Mouse (Mus musculus) heart, adult 9 months (tissue): ENCODE measurements around the gene 2310061I04Rik.
"Not testable (repeated sequence)": the region's sequence is repeated elsewhere in the genome, so short reads cannot be mapped to it uniquely, and the experiment has no call there.

Experiments
- DNase-seq, 2 experiments: peaks; one replicate each; pipeline ENCODE4 v3.0.0; 2022; ENCODE audit warnings: low spot score in 2 of 2

The 2310061I04Rik gene

DNA sequence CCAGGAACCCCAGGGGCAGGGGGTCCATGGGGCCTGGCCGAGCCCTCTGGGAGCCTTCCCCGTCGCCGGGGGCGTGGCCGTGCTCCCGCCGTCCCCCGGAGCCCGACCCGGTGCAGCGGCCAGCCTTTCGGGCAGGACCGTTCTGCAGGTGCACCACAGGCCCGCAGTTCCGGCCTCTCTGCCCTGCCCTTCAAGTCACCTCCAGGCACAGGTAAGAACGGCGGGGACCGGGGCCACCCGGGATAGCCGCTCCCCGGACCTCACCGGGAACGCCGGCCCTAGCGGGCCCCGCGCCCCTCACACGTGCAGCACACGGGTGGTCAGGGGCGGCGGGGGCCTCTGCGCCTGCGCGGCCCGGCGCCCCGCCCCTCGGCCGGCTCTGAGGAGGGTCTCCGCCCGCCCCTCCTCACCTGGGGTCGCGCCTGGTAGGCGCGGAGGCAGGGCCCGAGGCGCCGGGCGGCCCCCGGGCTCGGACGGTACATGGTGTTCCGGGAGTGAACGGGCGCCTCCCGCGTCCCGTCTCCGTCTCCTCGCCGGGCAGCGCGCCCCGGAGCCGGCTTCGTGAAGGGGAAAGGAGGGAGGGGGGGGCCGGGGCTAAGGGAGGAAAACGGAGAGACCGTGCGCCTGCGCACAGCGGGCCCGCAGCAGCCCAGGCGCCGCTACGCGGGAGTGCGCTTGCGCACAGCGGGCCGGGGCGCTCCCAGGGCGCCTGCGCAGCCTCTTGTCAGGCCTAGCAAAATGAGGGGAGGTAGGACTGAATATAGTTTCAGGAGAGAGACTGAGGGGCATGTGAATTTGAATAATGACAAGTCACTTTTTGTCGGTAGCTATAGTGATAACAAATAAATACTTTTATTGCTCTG, at the start of gene 2310061I04Rik:
2310061I04Rik (minus strand) TSS at position 651 of the 863 bp plus-strand sequence.
- peak; percentile 92 to 95 for DNase-seq

DNA sequence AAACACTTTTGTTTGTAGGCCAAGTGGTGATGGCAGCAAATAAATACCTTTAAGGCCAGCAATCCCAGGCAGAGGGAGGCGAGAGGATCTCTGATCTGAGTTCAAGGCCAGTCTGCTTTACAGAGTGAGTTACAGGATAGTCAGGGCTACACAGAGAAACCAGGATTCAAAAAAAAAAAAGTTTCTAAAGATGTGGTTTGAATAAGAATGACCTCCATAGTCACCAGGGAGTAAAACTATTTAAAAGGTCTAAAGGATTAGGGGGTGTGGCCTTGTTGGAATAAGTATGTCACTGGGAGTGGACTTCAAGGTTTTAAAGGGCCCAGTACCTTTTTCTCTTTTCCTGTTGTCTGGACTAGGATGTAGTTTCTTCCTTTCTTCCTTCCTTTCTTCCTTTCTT, 42.7 kb upstream of the 2310061I04Rik start:
- no peak for DNase-seq

DNA sequence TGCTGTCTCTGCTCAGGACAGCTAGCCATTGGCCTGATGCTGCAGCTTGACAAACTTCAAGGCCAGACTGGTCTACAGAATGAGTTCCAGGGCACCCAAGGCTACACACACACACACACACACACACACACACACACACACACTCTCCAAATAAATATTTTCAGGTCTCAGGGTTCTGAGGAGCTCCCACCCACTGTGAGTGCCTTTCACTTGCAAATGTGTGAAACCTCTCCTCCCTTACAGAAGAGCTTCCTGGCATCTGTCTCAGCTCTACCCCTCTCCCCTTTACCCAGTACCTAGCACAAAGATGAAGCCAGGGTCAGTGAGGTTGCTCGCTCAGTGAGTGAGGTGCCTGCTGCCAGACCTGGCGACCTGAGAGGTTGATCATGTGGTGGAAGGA, 41.9 kb upstream of the 2310061I04Rik start:
- DNase-seq: no peak

DNA sequence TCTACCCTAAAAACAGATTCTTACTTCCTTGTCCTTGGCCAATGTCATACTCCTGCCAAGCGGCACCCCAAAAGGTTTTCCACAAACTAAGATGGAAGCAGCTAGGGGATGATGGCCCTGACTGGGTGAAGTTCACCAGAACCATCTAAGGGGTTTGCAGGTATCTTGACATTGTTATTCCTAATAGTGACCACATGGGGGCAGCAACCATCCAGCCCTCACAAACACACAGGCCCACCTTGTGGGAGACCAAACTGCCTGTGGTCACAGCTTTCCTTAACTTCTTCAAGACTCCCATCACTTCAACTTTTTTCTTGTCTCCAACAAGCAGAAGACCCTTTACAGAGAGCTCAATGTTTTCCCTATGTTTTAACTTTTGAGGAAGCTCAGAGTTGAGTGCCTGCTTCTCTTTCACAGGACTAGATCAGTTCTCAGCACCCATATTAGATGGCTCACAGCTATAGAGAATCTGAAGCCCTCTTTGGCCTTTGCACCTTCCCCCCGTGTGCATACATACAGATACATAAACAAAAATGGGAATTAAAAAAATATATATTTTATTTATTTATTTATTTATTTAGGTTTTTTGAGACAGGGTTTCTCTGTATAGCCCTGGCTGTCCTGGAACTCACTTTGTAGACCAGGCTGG, 40.6 kb upstream of the 2310061I04Rik start:
- DNase-seq: peak in 1 of 2 experiments; percentile 46

DNA sequence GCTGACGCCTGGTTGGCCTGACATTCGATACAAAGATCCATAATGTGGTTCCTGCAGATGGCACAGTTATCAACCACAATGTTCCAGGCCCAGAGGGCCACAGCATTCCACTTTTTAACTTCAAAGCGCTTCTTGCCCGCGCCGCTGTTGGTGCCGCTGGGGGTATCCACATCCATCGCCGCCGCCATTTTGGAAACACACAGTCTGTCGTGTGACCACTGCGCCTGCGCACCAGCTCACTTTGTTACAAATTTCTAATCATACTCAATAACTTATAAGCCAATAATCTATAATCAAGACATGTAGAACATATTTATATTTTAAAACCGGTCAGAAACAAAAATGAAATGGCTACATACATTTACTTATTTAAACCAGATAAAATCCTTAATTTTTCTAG, 38.5 kb upstream of the 2310061I04Rik start:
- not testable (repeated sequence) for DNase-seq

DNA sequence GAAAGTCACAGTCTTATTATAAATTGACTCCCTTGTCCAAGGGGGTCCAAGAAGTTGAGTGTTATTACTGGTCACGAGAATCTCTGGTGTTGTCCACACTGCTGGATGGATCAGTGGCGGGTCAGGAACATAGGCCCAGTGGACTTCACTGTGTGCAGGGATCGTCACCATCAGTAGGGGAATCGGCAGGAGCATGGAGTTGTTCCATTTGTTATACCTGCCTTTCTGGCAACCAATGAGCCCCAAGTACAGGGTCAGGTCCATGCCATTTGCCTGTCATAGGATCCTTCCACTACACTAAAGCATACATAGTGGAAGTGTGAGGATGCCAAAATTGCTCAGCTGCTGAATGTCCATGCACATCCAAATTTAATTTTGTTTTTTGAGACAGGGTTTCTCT, 35.4 kb upstream of the 2310061I04Rik start:
- no peak for DNase-seq

DNA sequence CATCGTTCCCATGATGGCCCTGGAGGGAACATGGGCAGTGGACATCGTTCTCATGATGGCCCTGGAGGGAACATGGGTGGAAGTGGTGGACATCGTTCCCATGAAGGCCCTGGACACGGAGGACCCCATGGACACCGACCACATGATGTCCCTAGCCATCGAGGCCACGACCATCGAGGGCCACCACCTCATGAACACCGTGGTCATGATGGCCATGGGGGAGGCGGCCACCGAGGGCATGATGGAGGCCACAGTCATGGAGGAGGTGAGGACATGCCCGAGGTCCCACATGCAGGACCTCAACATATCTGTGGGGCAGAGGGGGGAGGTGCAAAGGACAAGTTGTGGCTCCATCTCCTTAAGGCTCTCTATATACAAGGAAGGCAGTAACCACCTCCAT, 33.4 kb upstream of the 2310061I04Rik start:
- no peak for DNase-seq

DNA sequence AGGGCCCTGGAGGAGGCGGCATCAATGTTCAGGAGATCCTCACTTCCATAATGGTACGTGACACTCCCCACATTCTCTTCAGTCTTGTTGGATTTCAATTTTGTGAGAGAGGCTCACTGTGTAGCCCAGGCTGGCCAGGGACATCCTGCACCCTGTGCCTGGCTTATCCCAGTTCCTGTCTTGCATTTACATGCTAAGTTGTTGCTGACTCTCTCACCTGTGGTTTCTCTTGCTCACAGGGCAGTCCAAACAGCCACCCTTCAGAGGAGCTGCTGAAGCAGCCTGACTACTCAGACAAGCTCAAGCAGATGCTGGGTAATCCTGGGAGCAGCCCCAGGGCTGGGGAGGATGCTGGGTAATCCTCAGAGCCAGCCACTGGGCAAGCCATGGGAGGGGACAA, 32.3 kb upstream of the 2310061I04Rik start:
- DNase-seq: no peak

DNA sequence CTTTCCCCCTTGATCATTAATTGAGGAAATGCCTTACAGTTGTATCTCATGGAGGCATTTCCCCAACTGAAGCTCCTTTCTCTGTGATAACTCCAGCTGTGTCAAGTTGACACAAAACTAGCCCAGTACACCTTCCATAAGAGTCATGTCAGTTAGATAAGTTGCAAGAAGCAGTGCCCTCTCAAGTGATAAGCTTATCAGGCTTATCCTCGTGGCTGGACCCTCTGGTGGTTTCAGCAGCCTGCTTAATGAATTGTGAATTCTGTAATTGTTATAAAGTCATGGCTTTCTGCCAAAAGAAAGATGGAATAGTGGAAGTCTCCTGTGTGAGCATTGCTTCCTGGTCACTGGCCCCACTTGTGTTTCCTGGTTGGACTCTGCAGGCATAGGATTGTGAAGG, 30.2 kb upstream of the 2310061I04Rik start:
- no peak for DNase-seq

DNA sequence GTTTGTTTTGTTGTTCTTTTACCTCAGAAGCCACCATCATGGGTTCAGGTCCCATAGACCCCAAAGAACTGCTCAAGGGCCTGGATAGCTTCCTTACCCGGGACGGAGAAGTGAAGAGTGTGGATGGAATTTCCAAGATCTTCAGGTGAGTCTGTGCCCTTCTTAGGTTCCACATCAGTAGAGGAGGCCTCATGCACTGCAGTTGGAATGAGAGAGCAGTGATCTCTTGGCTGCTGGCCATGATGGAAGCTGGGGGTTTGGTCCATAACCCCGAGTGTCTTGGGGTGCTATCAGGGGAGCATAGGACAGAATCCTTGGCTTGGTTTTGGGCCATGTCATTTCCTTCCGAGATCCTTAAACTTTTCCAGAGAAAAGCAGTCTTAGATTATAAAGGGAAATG, 26.1 kb upstream of the 2310061I04Rik start:
- DNase-seq: no peak

DNA sequence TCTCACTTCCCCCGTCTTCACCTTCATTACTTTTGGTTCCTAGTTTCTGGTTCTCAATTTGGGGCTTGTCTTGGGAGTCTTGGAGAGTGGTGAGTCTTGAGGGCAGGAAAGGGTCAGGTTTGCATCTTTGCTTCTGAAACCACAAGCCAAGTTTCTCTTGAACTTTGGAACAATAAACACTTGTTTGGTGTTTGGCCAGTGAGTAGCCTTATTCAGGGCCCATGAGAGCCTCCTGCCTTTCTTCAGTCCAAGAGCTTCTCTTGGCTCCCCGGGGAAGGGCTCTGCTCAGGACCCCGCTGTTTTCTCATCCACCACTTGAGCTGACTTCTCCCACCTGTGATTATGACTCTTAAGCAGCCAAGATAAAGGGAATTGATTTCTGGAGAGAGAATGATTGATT, 25.3 kb upstream of the 2310061I04Rik start:
- DNase-seq: no peak

DNA sequence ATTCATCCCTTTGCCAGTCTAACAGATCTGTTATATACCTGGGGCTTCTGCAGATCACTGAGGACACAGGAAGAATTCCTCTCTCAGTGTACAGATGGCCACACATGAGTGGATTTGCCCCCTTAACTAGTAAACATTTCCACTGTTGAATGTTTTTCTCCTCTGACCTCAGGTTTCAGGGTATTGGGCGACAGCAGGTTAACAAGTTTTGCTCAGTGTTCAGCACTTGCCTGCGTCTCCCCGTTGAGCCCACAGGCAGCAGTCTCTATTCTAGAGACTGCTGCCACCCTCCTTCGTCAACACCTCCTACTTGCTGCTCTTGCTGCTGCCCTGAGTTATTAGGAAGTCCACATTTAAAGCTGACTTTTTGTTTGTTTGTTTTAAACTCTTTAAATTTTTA, 24.5 kb upstream of the 2310061I04Rik start:
- no peak for DNase-seq

DNA sequence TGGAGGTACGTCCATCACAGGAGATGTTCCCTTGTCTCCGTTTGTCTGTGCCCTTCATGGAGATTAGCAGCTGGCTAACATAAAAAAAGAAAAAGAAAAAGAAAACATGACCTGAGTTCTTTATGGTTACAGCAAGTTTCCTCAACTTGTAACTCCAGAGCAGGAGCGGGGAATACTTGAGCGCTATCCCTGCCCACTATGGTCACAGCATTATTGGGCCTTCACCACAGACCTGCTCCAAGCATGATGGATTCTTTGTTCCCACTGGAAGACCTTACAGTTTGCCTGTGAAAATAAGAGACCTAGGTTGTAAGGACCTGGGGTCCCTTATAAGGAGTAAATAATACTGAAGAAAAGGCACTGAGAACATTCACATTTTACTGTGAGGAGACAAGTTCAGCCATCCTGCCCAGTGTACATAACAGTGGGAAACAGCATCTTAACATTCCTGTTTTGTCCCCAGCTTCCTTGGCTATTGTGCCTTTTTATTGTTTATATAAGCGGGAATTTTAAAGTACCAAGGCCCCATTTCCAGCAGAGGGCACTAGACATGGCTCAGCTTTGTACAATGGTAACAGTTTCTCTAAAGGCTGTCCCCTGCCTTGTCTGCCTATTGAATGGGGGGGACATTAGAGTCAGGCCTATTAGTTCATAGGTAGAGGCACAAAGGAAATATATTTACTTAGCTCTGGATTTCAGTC, 23.8 kb upstream of the 2310061I04Rik start:
- DNase-seq: peak in 1 of 2 experiments; percentile 30

DNA sequence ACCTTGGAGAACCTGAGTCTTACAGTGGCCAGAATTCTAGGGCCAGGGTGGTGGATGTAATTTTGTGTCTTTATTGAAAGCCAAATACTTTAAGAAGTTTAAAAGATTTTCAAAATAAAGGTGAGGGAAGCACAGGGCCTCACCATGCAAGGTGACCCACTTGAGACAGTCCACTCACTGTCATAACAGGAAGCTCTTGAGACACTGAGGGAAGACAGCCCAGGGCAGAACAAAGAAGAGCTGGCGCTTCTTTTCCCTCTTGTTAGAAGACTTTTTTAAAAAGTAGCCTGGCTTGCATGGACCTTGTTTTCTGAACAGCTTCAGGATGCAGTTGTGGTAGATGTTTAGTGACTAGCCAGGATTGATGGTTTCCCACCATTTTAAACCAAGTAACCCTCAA, 23.2 kb upstream of the 2310061I04Rik start:
- no peak for DNase-seq

DNA sequence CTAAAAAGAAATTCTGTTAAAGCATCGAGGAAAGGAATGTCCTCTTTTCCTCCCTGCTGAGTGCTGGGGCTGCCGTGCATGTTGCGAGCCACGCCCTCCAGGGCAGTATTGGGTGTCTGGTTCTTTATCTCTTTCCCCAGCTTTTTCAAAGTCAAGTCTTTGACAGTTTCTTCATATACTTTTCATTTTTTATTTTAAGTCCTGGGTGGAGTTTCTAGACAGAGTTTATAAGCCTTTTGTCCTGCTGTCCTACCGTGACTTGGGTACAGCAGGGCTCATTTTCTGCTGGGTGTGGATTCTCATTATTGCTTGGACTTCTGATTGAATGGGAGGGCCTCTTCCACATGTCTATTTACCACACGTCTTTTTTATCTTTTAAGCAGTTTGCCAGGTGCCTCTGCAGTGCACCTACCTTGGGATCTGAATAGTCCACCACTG, 22.7 kb upstream of the 2310061I04Rik start:
- no peak for DNase-seq

DNA sequence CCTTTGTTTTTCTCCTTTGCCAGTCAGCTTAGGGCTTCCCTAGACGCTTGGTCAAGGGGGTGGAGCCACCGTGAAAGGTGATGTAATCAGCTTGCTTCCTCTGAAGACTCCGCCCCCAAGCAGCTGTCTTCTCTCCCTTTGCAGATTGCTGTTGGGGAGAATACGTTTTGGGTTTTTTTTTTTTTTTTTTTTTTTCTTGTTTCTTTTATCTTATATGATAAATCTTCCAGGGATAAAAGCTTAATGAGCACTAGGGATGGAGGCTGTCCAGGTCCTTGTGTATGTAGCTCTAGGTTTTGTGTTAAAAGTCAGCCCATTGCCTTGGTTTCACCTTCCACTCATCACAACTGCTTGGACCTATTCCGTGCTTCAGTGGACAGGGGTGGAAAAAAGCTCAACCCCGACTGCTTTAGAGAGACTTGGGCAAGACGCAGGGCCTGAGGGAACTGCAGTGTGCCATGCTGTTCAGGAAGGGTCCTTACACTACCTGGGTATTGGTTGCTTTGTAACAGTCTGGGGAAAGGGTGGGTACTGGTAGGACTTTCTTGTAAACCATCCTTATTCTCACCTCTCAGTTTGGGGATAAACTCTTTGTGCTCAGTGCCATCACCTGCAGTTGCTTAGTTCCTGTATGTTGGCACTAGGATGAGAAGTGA, 22.0 kb upstream of the 2310061I04Rik start:
- DNase-seq: peak; percentile 96 to 97

DNA sequence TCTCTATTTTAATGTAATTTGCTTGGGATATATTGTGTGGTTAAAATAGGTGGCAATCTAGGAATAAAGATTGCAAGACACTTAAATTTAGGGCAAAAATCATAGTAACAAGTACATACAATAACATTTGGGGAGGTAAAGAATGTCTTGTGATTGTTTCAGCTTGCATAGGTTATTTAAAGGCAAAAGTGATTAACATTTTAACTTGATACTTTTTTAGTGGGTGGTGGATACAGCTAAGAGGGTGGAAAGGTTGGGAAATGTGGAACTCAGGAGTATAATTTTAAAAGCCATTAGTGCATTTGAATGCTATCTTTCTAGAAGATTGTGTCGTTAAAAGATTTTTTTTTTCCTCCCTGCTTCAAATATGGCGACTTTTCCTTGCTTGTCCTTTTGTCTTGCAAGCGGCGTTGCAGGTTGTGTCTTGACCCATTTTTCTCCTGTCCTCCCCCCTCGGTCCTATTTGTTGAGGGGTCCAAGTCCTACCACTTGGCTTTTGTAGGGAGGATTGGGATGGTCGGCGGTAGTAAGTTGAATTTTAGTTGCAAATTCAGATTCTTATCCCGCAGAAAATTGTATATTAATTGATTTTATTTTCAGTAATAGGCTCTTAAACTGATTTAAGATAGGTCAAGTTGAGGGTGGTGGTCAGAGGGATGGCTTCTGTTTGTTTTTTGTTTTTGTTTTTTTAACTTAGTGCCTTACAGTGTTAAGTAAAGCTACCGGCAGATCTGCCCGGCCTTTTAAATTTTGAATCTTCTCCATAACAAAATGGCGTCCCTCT, 21.2 kb upstream of the 2310061I04Rik start:
- DNase-seq: peak; percentile 59 to 60

DNA sequence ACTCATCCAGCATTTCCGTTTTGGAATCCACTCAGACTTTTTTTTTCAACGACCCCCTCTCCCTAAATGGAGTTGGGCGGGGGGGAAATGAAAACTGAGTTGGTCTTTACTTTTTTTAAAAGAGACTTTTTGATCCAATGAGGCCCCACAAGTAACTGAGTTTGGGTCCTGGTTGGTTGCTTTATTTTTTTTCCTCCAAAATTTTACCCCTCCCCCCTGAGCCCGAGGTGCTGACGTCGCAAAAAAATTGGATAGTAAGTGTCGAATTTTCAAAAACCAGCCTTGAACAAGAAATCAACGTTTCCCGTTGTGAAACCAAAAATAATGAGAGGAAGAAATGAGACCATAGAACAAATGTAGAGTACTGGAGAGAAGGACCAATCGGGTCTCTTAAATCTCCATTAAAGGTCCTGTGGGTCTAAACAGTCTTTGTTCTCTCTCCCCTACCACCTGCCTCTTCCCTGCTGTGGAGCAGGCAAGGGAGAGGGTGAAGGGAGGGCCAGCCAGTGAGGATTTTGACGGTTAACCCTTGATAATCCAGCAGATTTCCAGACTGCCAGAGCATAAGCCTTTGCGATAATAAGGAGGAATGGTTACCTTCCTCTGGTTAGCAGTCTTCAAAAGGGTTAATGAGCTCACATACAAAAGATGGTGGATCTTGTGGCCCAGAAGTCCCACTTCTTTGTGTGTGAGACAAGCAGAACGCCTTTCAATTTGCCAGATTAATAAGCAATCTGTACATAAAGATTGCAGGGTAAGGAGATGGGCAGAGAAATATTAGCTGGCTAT, 20.4 kb upstream of the 2310061I04Rik start:
- DNase-seq: peak; percentile 58 to 61

DNA sequence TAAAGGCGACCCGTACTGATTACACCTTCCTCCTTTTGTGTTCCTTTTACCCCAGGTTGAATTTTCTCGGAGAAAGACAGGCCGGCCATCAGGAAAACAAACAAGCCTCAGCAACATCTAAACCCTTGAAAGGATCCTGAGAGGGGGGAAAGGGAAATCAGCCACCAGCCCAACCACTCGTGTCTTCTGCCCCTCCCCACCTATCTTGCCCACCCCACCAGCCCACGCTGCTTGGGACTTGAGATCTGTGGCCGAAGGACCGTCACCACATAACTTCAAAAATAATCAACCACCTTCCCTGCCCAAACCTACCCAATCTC, 19.9 kb upstream of the 2310061I04Rik start:
- DNase-seq: no peak
